Mouse (Mus musculus) small intestine, adult 2 months (tissue): ENCODE measurements at regions not wholly inside any gene's neighbourhood (a gene's known extent, or its start where the extent isn't known, plus 50 kb on each side); places are given as distances from the start of the nearest gene placed in this dataset.

Experiments
- CTCF ChIP-seq: fragments of 200-500 bp; IDR thresholded peaks from 2 replicates; pipeline ENCODE4 v1.5.1; 2012; ENCODE audit warnings: low read depth, mild to moderate bottlenecking, control low read depth, inconsistent platforms, low read length, moderate library complexity, mixed read lengths; ENCODE audit not compliant: insufficient replicate concordance, insufficient read length; ENCODE audit errors: extremely low read depth
- POLR2A ChIP-seq: fragments of 200-500 bp; IDR thresholded peaks from 2 replicates; pipeline ENCODE4 v1.6.1; 2012; ENCODE audit warnings: low read depth, mild to moderate bottlenecking, control low read depth, inconsistent platforms, low read length, moderate library complexity

DNA sequence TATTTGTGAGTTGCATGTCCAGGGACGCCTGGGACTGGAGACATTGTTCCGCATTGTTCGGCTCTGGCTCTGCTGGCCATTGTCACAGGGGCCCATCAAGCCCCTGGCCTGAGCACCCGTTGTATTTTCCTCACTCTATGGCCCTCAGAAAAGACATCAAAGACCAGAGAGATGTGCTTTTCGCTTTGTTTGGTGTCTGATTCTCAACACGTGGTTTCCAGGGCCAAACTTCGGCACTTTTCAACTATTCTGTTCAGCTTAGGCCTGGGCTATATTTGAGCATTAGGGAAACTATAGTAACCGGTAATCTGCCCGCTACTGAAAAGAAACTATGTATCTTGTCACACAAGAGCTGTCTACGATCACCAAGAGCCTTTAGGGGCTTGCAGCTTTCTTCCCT lies 257.1 kb upstream of the Irx3 start:
- TF ChIP-seq CTCF (no peak), POLR2A (no peak)
